Mouse (Mus musculus) heart, postnatal 0 days (tissue): Measurements from ENCODE around the gene Cd36. TPM values are rescaled to one million over a fixed set of nuclear protein-coding genes. Genes with fewer than 3 reads are reported as not detected.

Source experiments
- ATAC-seq: fragments of 200-750 bp; cut with Nextera tagmentation; 2 replicates; pipeline ENCODE4 v1.8.0; 2017; ENCODE audit warnings: low read depth, moderate number of reproducible peaks, moderate library complexity; ENCODE audit not compliant: insufficient read depth
- DNase-seq: peaks from one replicate; pipeline ENCODE4 v3.0.0-alpha.2; 2016; ENCODE audit warnings: low spot score
- H3K27ac ChIP-seq: fragments of 300-500 bp; sonication (generic); 2 replicates; pipeline ENCODE4 v1.5.1; 2014; ENCODE audit warnings: low read depth, mild to moderate bottlenecking
- H3K27me3 ChIP-seq: fragments of 300-500 bp; sonication (generic); 2 replicates; pipeline ENCODE4 v1.6.1; 2014; ENCODE audit warnings: low read length, mixed read lengths; ENCODE audit not compliant: control insufficient read depth, insufficient read depth
- H3K36me3 ChIP-seq: fragments of 300-500 bp; sonication (generic); replicated peaks from 2 replicates; pipeline ENCODE4 v1.6.1; 2014; ENCODE audit warnings: low read length, mixed read lengths; ENCODE audit not compliant: control insufficient read depth, insufficient read depth
- H3K4me1 ChIP-seq: fragments of 300-500 bp; sonication (generic); 2 replicates; pipeline ENCODE4 v1.6.1; 2014; ENCODE audit warnings: antibody characterized with exemption; ENCODE audit not compliant: control insufficient read depth, insufficient read depth
- H3K4me2 ChIP-seq: fragments of 300-500 bp; sonication (generic); 2 replicates; pipeline ENCODE4 v1.6.1; 2014; ENCODE audit warnings: low read depth, mild to moderate bottlenecking, low read length, moderate library complexity
- H3K4me3 ChIP-seq: fragments of 300-500 bp; sonication (generic); 2 replicates; pipeline ENCODE4 v1.5.1; 2014; ENCODE audit warnings: low read depth, low read length
- H3K9ac ChIP-seq: fragments of 300-500 bp; sonication (generic); replicated peaks from 2 replicates; pipeline ENCODE4 v1.6.1; 2014; ENCODE audit warnings: low read depth, low read length, mixed read lengths
- H3K9me3 ChIP-seq: fragments of 300-500 bp; sonication (generic); replicated peaks from 2 replicates; pipeline ENCODE4 v1.6.1; 2016; ENCODE audit warnings: low read length; ENCODE audit not compliant: control insufficient read depth
- CTCF ChIP-seq: IDR thresholded peaks from 2 replicates; pipeline ENCODE4 v1.5.1; 2016; ENCODE audit warnings: antibody characterized with exemption, control low read depth, low read depth
- EP300 ChIP-seq: IDR thresholded peaks from 2 replicates; pipeline ENCODE4 v1.6.1; 2016; ENCODE audit warnings: antibody characterized with exemption, low read depth
- WGBS: fragments of 180-500 bp; shearing (Covaris S2); extraction: QIAGEN DNeasy Blood & Tissue Kit; methylation state at CpG from one replicate; pipeline ENCODE4 v1.1.7; 2014; 5-methylcytosine and 5-hydroxymethylcytosine counted together
- polyA plus RNA-seq: library from polyadenylated mRNA; unstranded; fragments of >200 nt; fragmentation: Nextera tagmentation; extraction: Ambion mirVana; gene quantifications from 2 replicates; pipeline ENCODE4 v1.2.1, GENCODE M21; 2015
- total RNA-seq: library from RNA; depleted of rRNA; stranded (reverse); fragments of >200 nt; gene quantifications from 2 replicates; pipeline ENCODE4 v1.2.3, GENCODE M21; 2014; ENCODE audit warnings: low replicate concordance; rRNA removed

Cd36 gene
- total and polyA plus RNA-seq, 2 experiments from 2014 or later = 526 to 603 TPM

DNA sequence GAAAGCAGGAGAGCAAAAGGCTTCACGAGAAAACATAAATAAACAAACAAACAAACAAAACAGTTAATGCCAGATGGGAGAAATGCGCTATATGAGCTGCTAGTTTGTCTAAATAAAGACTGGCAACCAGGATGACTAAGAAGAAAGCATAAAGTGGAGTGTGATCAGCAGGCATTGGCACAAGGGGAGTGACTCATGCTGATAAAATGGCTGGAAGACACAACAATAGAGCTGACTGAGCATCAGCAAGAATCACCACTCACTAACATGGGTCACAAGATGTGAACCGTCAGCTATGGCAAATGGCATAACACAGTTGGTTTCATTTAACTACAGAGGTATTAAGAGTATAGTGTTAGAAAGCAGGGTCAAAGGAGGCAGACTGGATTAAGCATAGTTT is 140.3 kb downstream of the Cd36 start:
- Histone ChIP-seq H3K27me3 (no peaks in the 10 kb centered on the region), H3K4me1 (no peaks in the 10 kb centered on the region), H3K9ac (no peak overlapping the region), H3K4me2 (no peak overlapping the region), H3K4me3 (no peak overlapping the region), H3K9me3 (no peaks in the 10 kb centered on the region), H3K36me3 (no peaks in the 10 kb centered on the region), H3K27ac (no peak overlapping the region)
- DNase-seq (no peak), ATAC-seq (no peak)
- 62% methylated on average over 3 of the region's 3 CpGs for WGBS
- no peak for TF ChIP-seq EP300
- no peak for TF ChIP-seq CTCF

DNA sequence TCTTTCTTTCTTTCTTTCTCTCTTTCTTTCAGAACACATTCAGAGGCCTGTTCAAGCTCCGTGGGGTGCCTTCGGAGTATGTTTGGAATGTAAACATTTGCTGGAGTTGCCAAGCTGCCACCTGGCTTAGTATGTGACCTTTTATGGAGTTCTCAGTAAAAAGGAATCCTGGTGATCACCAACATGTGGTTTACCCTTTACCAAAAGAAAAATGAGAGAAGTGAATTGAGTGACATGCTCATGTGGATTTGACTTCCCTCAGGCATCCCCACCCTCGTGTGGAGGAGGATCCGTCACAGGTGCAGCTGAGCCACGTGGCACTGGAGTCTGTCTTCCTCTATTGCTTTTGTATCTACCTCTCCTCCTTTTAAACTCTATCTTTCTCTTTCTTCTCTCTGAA is 141.5 kb downstream of the Cd36 start:
- TF ChIP-seq CTCF = no peak
- TF ChIP-seq EP300 = no peak
- 40% methylated on average over 5 of the region's 5 CpGs for WGBS

DNA sequence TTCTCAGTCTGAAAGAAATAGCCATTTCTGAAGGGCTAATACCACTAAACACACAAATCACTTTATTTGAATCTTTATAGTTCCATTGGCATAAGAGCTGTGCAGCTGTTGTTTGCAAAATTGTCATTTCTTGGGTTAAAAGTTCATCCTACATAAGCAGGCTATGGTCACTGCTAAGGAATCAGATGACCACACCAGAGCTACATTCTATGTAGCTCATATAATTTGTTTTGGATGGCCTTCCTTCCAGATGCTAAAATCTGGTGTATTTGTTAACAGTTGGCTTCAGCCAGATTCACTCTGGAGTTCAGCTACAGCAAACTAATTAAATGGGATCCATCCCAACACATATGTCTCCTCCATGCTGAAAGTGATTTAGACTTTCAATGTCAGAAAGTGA is 142.1 kb downstream of the Cd36 start:
- Histone ChIP-seq H3K4me3 (no peak overlapping the region), H3K36me3 (no peaks in the 10 kb centered on the region), H3K4me2 (no peak overlapping the region), H3K27me3 (no peaks in the 10 kb centered on the region), H3K9me3 (no peaks in the 10 kb centered on the region), H3K9ac (no peak overlapping the region), H3K4me1 (no peaks in the 10 kb centered on the region), H3K27ac (no peak overlapping the region)
- DNase-seq = no peak
- no peak for TF ChIP-seq EP300
- ATAC-seq = no peak

More for the DNA sequence above, 141.5 kb downstream of the Cd36 start:
- H3K36me3 ChIP-seq = no peaks in the 10 kb centered on the region
- H3K4me2 ChIP-seq = no peak overlapping the region
- H3K4me3 ChIP-seq = no peak overlapping the region
- no peaks in the 10 kb centered on the region for H3K27me3 ChIP-seq
- DNase-seq = no peak
- ATAC-seq = no peak
- no peaks in the 10 kb centered on the region for H3K4me1 ChIP-seq
- no peaks in the 10 kb centered on the region for H3K9me3 ChIP-seq
- no peak overlapping the region for H3K9ac ChIP-seq
- H3K27ac ChIP-seq = no peak overlapping the region

- no peak for TF ChIP-seq EP300
- TF ChIP-seq CTCF = no peak
- no peak for DNase-seq
Observed at GRCm38 (mm10) chr5:17739805-17740204, 148.8 kb downstream of the Cd36 start.

More at GRCm38 (mm10) chr5:17739805-17740204, 148.8 kb downstream of the Cd36 start:
- Histone ChIP-seq H3K4me3 (no peak overlapping the region), H3K27me3 (no peaks in the 10 kb centered on the region), H3K9ac (no peak overlapping the region), H3K4me2 (no peak overlapping the region), H3K4me1 (no peaks in the 10 kb centered on the region), H3K27ac (no peak overlapping the region), H3K9me3 (no peaks in the 10 kb centered on the region), H3K36me3 (no peaks in the 10 kb centered on the region)
- ATAC-seq = no peak
- 53% methylated on average over 3 of the region's 3 CpGs for WGBS

Other genes starting within 250 kb of the Cd36 start
- gene Gnat3, start 73.7 kb upstream of the Cd36 start, total RNA-seq = 0.12 TPM in 1 of 2 replicates, not detected in the other
- gene Gnat3, start 73.7 kb upstream of the Cd36 start, polyA plus RNA-seq = 0.11 TPM in 1 of 2 replicates, not detected in the other